Mouse (Mus musculus) kidney, embryonic 15.5 days (tissue): ENCODE results near the gene Adgrb2. TPM values are rescaled to one million over a fixed set of nuclear protein-coding genes. Genes with fewer than 3 reads are reported as not detected.

ENCODE experiments used
- ATAC-seq: fragments of 200-750 bp; cut with Nextera tagmentation; replicated peaks from 2 replicates; pipeline ENCODE4 v1.8.0; 2017; ENCODE audit warnings: moderate TSS enrichment; ENCODE audit not compliant: low FRiP score
- H3K27ac ChIP-seq: fragments of 300-500 bp; sonication (generic); 2 replicates; pipeline ENCODE4 v1.5.1; 2015; ENCODE audit warnings: mild to moderate bottlenecking, inconsistent platforms
- H3K27me3 ChIP-seq: fragments of 300-500 bp; sonication (generic); 2 replicates; pipeline ENCODE4 v1.6.1; 2015; ENCODE audit warnings: inconsistent platforms
- H3K36me3 ChIP-seq: fragments of 300-500 bp; sonication (generic); 2 replicates; pipeline ENCODE4 v1.6.1; 2015; ENCODE audit warnings: inconsistent platforms
- H3K4me1 ChIP-seq: fragments of 300-500 bp; sonication (generic); 2 replicates; pipeline ENCODE4 v1.6.1; 2015; ENCODE audit warnings: inconsistent platforms
- H3K4me2 ChIP-seq: fragments of 300-500 bp; sonication (generic); 2 replicates; pipeline ENCODE4 v1.6.1; 2015; ENCODE audit warnings: moderate library complexity, mild to moderate bottlenecking, inconsistent platforms
- H3K4me3 ChIP-seq: fragments of 300-500 bp; sonication (generic); replicated peaks from 2 replicates; pipeline ENCODE4 v1.5.1; 2015; ENCODE audit warnings: mild to moderate bottlenecking, inconsistent platforms
- H3K9ac ChIP-seq: fragments of 300-500 bp; sonication (generic); 2 replicates; pipeline ENCODE4 v1.6.1; 2015; ENCODE audit warnings: mild to moderate bottlenecking, inconsistent platforms
- H3K9me3 ChIP-seq: fragments of 300-500 bp; sonication (generic); replicated peaks from 2 replicates; pipeline ENCODE4 v1.6.1; 2016; ENCODE audit warnings: inconsistent platforms
- WGBS: fragments of 180-500 bp; shearing (Covaris S2); methylation state at CpG from one replicate; pipeline ENCODE4 v1.1.7; 2015; ENCODE audit warnings: mixed read lengths; 5-methylcytosine and 5-hydroxymethylcytosine counted together
- polyA plus RNA-seq: library from polyadenylated mRNA; unstranded; fragments of >200 nt; fragmentation: Nextera tagmentation; extraction: Ambion mirVana; gene quantifications from 2 replicates; pipeline ENCODE4 v1.2.1, GENCODE M21; 2015

Gene Adgrb2
- 1.8 and 2.3 TPM in 2 replicates for polyA plus RNA-seq

- H3K27ac ChIP-seq = no peak within 1 kb of the TSS
- H3K36me3 ChIP-seq = no peaks in the 10 kb centered on the region
- H3K9ac ChIP-seq = peak within 1 kb of the TSS; percentile 66
- H3K4me1 ChIP-seq = peaks cover 77% of the 10 kb centered on the region
- peak within 1 kb of the TSS; percentile 99 for H3K4me2 ChIP-seq
- peaks cover 91% of the 10 kb centered on the region for H3K27me3 ChIP-seq
- H3K4me3 ChIP-seq = peak within 1 kb of the TSS; percentile 65
- ATAC-seq = peak; percentile 31
- H3K9me3 ChIP-seq = no peaks in the 10 kb centered on the region
- WGBS = under 1% methylated on average over 42 of the region's 77 CpGs
Measured at GRCm38 (mm10) chr4:129984421-129985061, at the start of gene Adgrb2. Adgrb2 (plus strand) TSS chr4:129984870.

- Histone ChIP-seq H3K27me3 (peaks cover 19% of the 10 kb centered on the region; the same call in 1 of the 2 replicates), H3K4me3 (no peak overlapping the region), H3K9ac (no peak overlapping the region), H3K27ac (no peak overlapping the region), H3K4me2 (no peak overlapping the region), H3K36me3 (no peaks in the 10 kb centered on the region), H3K9me3 (no peaks in the 10 kb centered on the region), H3K4me1 (0 out of 2 replicates have a peak, but pooled peaks cover 3% of the 10 kb centered on the region)
- WGBS = 63% methylated on average over 6 of the region's 6 CpGs
- ATAC-seq = no peak
Measured at GRCm38 (mm10) chr4:129951359-129951821, 33.3 kb upstream of the Adgrb2 start.

DNA sequence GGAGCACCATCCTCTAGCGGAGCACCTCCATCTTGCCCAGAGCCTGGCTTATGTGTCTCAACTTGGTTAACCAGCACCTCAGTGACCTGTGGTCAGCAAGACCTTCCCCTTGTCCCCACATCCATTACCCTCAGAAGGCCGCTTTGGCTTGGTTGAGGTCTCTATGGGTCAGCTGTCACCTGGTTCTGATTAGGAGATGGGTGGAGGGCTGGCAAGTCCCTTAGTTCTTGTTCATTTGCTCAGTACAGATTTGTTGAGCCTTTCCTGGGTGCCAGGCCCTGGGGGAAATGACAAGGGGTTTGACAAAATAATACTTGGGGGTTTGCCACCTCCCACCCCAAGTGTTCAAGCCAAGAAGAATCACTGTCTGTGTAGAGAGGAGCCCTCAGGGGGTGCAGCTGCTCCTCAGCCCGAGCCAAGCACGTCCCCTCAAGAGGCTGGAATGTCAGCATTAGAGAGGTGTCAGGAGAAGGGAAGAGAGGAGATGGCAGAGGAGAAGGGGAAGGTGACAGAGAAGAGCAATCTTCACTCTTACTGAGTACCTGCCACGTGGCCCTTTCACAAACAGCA is 32.3 kb upstream of the Adgrb2 start:
- ATAC-seq = no peak
- H3K36me3 ChIP-seq = no peaks in the 10 kb centered on the region
- H3K4me3 ChIP-seq = no peak overlapping the region
- no peak overlapping the region for H3K4me2 ChIP-seq
- no peak overlapping the region for H3K9ac ChIP-seq
- no peak overlapping the region for H3K27ac ChIP-seq
- peaks cover 24% of the 10 kb centered on the region for H3K27me3 ChIP-seq
- H3K4me1 ChIP-seq = 0 out of 2 replicates have a peak, but pooled peaks cover 3% of the 10 kb centered on the region
- WGBS = 53% methylated on average over 5 of the region's 5 CpGs
- H3K9me3 ChIP-seq = no peaks in the 10 kb centered on the region

GRCm38 (mm10) chr4:129954527-129954926 is 30.1 kb upstream of the Adgrb2 start:
- Histone ChIP-seq H3K4me3 (no peak overlapping the region), H3K9me3 (no peaks in the 10 kb centered on the region), H3K4me2 (no peak overlapping the region), H3K27ac (no peak overlapping the region), H3K36me3 (no peaks in the 10 kb centered on the region), H3K4me1 (peaks cover under 1% of the 10 kb centered on the region; the same call in 1 of the 2 replicates), H3K27me3 (peaks cover 24% of the 10 kb centered on the region), H3K9ac (no peak overlapping the region)
- 65% methylated on average over 2 of the region's 2 CpGs for WGBS
- no peak for ATAC-seq

DNA sequence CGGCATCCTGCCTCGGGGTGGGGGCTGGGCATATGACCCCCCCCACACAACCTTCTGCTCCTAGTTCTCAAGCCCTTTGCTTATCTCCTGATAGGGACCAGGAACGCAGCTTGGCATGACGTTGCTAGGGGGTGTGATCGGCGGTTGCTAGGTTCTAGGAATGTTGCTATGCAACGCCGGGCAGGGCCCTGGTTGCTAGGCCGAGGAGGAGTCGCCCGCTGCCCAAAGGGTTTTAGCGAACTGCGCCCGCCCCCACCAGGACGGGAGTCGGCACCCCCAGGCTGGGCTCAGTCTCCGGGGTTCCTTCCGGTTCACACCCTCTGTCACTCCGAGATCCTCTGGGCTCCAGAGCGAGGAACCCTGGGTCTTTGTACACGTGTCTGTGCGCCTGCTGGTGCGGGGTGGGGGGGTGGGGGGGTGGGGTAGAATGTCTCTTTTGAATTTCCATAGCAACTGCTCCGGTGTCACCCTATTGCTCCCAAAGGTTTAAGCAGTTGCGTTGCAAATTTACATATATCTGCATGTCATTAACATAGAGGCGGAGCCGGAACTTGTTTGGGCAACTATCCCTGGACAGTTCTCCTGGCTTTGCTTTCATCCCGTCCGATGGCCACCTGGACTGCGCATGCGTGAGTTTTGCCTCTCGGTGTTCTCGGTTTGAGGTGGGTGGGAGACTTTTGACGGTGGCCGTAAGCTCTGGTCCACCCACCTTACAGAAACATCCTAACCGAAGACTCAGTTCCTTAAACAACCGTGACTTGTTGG is 24.3 kb upstream of the Adgrb2 start:
- H3K27ac ChIP-seq = no peak overlapping the region
- 2% methylated on average over 37 of the region's 37 CpGs for WGBS
- peak; percentile 59 for ATAC-seq
- 0 out of 2 replicates have a peak overlapping the region, but pooled peaks have one; percentile 25 for H3K9ac ChIP-seq
- no peaks in the 10 kb centered on the region for H3K36me3 ChIP-seq
- H3K4me3 ChIP-seq = peak overlapping the region; percentile 48
- H3K4me2 ChIP-seq = peak overlapping the region; percentile 90
- no peaks in the 10 kb centered on the region for H3K9me3 ChIP-seq
- H3K4me1 ChIP-seq = peaks cover 18% of the 10 kb centered on the region
- peaks cover 58% of the 10 kb centered on the region for H3K27me3 ChIP-seq

DNA sequence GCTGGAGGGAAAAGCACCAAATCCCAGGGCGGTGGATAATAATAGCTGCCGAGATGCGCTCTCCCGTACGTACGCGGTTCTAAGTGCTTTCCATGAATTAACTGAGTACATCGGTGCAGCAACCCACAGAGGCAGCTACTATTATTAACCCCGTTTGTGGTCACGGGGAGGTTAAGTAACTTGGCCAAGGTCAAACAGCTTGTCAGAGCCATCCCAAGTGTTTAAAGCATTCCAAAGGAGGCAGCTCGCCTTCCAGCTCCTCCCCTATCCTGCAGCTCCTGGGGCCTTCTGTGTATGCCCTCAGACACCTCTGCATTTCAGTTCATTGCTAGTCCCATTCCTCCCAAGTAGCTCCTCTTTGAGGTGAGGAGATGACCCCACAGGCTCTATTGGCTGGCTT is 19.4 kb upstream of the Adgrb2 start:
- Histone ChIP-seq H3K4me1 (peaks cover 20% of the 10 kb centered on the region), H3K4me2 (no peak overlapping the region), H3K9me3 (no peaks in the 10 kb centered on the region), H3K4me3 (no peak overlapping the region), H3K27ac (no peak overlapping the region), H3K9ac (no peak overlapping the region), H3K36me3 (no peaks in the 10 kb centered on the region), H3K27me3 (peaks cover 36% of the 10 kb centered on the region)
- ATAC-seq = no peak
- 74% methylated on average over 11 of the region's 11 CpGs for WGBS

- Histone ChIP-seq H3K9me3 (no peaks in the 10 kb centered on the region), H3K27ac (no peak overlapping the region), H3K4me3 (no peak overlapping the region), H3K4me2 (no peak overlapping the region), H3K4me1 (peaks cover 11% of the 10 kb centered on the region), H3K27me3 (peaks cover 33% of the 10 kb centered on the region), H3K36me3 (no peaks in the 10 kb centered on the region), H3K9ac (no peak overlapping the region)
- ATAC-seq = no peak
- 27% methylated on average over 10 of the region's 10 CpGs for WGBS
Measured at GRCm38 (mm10) chr4:129966201-129966600, 18.5 kb upstream of the Adgrb2 start.

DNA sequence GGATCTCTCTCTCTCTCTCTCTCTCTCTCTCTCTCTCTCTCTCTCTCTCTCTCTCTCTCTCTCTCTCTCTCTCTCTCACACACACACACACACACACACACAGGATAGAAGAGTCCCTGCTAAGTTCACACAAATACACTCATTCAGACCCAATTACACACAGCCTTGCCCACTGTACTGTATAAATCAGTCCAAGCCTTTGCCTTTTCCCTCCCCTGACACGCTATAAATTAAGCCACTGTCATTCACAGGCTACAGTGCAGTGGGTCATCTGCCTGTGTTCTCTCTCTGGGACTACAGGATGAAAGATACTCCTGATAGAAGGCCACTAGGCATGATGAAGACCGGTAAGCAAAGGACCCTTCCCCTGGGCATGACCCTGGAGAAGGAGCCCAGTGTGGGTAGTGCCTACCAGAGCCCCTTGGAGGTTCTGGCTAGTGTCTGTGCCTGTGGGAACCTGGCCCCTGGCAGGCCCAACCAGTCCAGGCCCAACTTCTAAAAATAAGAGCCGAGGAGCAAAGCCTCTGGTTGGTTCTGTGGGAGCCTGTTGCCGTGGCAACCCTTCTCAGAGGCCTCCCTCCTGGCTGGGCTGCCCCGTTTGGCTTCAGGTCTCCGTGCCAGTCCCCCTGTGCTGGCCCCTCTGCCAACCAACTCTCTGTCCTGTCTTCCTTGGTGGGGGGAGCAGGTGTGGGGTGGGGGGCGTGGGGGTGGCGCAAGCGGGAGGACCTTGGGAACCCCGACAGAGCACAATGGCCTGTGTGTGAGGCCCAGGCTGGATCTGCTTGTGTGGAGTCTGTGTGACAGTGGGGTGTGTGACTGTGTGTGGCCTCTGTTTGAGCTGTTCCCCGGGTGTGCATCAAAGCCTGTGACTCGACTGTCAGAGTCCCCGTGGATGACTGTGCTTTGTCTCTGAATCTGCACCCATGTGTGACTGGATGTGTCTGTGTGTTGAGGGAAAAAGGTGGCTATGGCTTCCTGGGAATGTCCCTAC is 17.4 kb upstream of the Adgrb2 start:
- no peaks in the 10 kb centered on the region for H3K9me3 ChIP-seq
- 0 out of 2 replicates have a peak, but pooled peaks have one; percentile 15 for ATAC-seq
- H3K4me3 ChIP-seq = no peak overlapping the region
- H3K4me1 ChIP-seq = peaks cover 14% of the 10 kb centered on the region
- no peak overlapping the region for H3K27ac ChIP-seq
- WGBS = 40% methylated on average over 13 of the region's 13 CpGs
- H3K9ac ChIP-seq = no peak overlapping the region
- peaks cover 33% of the 10 kb centered on the region for H3K27me3 ChIP-seq
- H3K4me2 ChIP-seq = no peak overlapping the region
- no peaks in the 10 kb centered on the region for H3K36me3 ChIP-seq

- Histone ChIP-seq H3K4me1 (peaks cover 14% of the 10 kb centered on the region), H3K36me3 (no peaks in the 10 kb centered on the region), H3K27ac (no peak overlapping the region), H3K4me2 (no peak overlapping the region), H3K4me3 (no peak overlapping the region), H3K27me3 (peaks cover 47% of the 10 kb centered on the region), H3K9ac (no peak overlapping the region), H3K9me3 (no peaks in the 10 kb centered on the region)
- WGBS = 65% methylated on average over 8 of the region's 8 CpGs
- ATAC-seq = no peak
Measured at GRCm38 (mm10) chr4:129970168-129970567, 14.5 kb upstream of the Adgrb2 start.

DNA sequence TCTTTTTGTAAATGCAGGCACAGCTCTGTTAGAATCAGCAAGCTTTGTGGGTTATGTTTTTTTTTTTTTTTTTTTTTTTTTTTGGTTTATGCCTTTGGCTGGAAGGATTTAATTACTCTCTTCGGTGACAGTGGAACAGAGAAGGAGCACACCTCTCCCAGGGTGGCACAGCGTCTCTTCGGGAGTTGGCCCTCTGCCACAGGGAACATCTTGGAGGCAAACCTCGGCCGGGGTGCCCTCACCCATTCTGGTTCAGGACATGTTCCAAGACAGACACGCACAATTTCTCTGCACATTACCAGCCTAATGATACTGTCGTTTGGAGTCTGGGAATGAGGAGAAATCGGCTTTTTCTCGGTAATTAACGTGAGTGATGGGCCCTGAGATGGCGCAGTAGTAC is 13.8 kb upstream of the Adgrb2 start:
- Histone ChIP-seq H3K4me2 (no peak overlapping the region), H3K4me3 (no peak overlapping the region), H3K27ac (no peak overlapping the region), H3K9me3 (no peaks in the 10 kb centered on the region), H3K36me3 (no peaks in the 10 kb centered on the region), H3K27me3 (peaks cover 49% of the 10 kb centered on the region), H3K4me1 (peaks cover 14% of the 10 kb centered on the region), H3K9ac (no peak overlapping the region)
- 83% methylated on average over 11 of the region's 11 CpGs for WGBS
- no peak for ATAC-seq

DNA sequence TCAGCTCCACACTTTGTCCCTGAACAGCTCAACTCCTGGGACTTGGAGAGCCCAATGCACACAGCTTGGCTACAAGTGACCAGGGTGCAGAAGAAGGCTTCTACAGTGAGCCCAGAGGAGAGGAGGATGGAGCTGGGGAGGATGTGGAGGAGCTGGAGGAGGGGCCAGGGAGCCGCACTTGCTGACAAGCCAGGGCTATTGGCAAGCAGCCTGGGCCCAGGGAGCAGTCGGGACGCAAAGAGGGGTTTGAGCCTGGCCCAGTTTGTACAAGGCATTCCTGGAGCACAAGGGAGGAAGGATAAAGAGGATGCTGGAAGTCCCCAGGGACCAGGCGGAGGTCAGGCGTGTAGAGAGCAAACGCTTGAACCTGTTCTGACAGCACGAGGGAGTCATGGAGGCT is 12.7 kb upstream of the Adgrb2 start:
- no peak overlapping the region for H3K4me2 ChIP-seq
- H3K27ac ChIP-seq = no peak overlapping the region
- no peak overlapping the region for H3K4me3 ChIP-seq
- no peak for ATAC-seq
- H3K27me3 ChIP-seq = peaks cover 57% of the 10 kb centered on the region
- H3K36me3 ChIP-seq = no peaks in the 10 kb centered on the region
- H3K9ac ChIP-seq = no peak overlapping the region
- peaks cover 10% of the 10 kb centered on the region; the same call in 1 of the 2 replicates for H3K4me1 ChIP-seq
- no peaks in the 10 kb centered on the region for H3K9me3 ChIP-seq
- WGBS = 39% methylated on average over 7 of the region's 7 CpGs
